In genomic region chr10:83906751-83907150, GRCm38 (mm10) we compare ENCODE assay signal across 9 mouse cellular contexts.
DNase-seq lines count a peak whose midpoint lies in the region; ATAC-seq and TF ChIP-seq lines count a peak whose summit lies in the region.
"Had no signal": no experiment of that assay in that cellular context is flagged by ENCODE, and none has a peak within 500 bp of the region (broad histone marks: within the 10 kb centered on the region; RNA-seq: fewer than 3 reads in every experiment).

No protein-coding gene starts in this region.

- no peak; the same call in 1 of the 2 replicates for ATAC-seq in forebrain, embryonic 12.5 days (ENCODE audit: low FRiP score)
- ATAC-seq in liver, postnatal 0 days, result no peak

- H3K27me3 ChIP-seq in forebrain, embryonic 10.5 days (ENCODE audit: poor library complexity, severe bottlenecking), result no peaks in the 10 kb centered on the region
- no peaks in the 10 kb centered on the region for H3K27me3 ChIP-seq in forebrain, embryonic 12.5 days
- no peaks in the 10 kb centered on the region for H3K27me3 ChIP-seq in liver, postnatal 0 days (ENCODE audit: insufficient read depth, low read length)
- H3K27me3 ChIP-seq: midbrain, embryonic 12.5 days had no signal

- H3K4me3 ChIP-seq in forebrain, embryonic 10.5 days, result no peak overlapping the region
- H3K4me3 ChIP-seq in forebrain, embryonic 12.5 days (replicated peaks), result no peak overlapping the region
- no peak overlapping the region for H3K4me3 ChIP-seq in liver, postnatal 0 days (ENCODE audit: low read depth, low read length)
- H3K4me3 ChIP-seq: midbrain, embryonic 12.5 days had no signal

- no peaks in the 10 kb centered on the region for H3K36me3 ChIP-seq in forebrain, embryonic 10.5 days (replicated peaks)
- H3K36me3 ChIP-seq in forebrain, embryonic 12.5 days (replicated peaks), result no peaks in the 10 kb centered on the region
- no peaks in the 10 kb centered on the region for H3K36me3 ChIP-seq in liver, postnatal 0 days (replicated peaks; ENCODE audit: insufficient read depth, low read length)
- H3K36me3 ChIP-seq: midbrain, embryonic 12.5 days had no signal

- DNase-seq in forebrain, embryonic 10.5 days (ENCODE audit: extremely low spot score, low spot score), result no peak
- DNase-seq in retina, postnatal 1 day, result peak; percentile 57
- no peak for DNase-seq in retina, embryonic 14.5 days (ENCODE audit: low spot score)
- peak; percentile 37 for DNase-seq in layer of hippocampus, adult 9-10 months (ENCODE audit: low spot score)
- DNase-seq in spleen, postnatal 36 days (ENCODE audit: low spot score in 2 of 2), result no peak
- DNase-seq in adrenal gland, postnatal 4 days (ENCODE audit: low spot score in 2 of 2), result no peak
- no peak for DNase-seq in liver, postnatal 0 days

- TF ChIP-seq EP300 in liver, postnatal 0 days (IDR thresholded peaks at IDR 0.05; ENCODE audit: low read depth), result no peak

- no peak for TF ChIP-seq CTCF in liver, postnatal 0 days (IDR thresholded peaks at IDR 0.05; ENCODE audit: low read depth)

- 0 out of 2 replicates have a peak overlapping the region, but pooled peaks have one; percentile 30 for H3K27ac ChIP-seq in forebrain, embryonic 10.5 days
- H3K27ac ChIP-seq in forebrain, embryonic 12.5 days, result no peak overlapping the region
- H3K27ac ChIP-seq in liver, postnatal 0 days (ENCODE audit: low read depth), result no peak overlapping the region
- H3K27ac ChIP-seq: midbrain, embryonic 12.5 days had no signal

- no peak overlapping the region for H3K9ac ChIP-seq in forebrain, embryonic 12.5 days
- H3K9ac ChIP-seq in liver, postnatal 0 days (replicated peaks), result no peak overlapping the region
- H3K9ac ChIP-seq: midbrain, embryonic 12.5 days had no signal

- 54% methylated on average over 8 of the region's 8 CpGs for WGBS in forebrain, embryonic 10.5 days
- 39% methylated on average over 8 of the region's 8 CpGs for WGBS in forebrain, embryonic 12.5 days
- 71% methylated on average over 8 of the region's 8 CpGs for WGBS in liver, postnatal 0 days (ENCODE audit: insufficient replicate concordance)

- no peak overlapping the region for H3K4me2 ChIP-seq in forebrain, embryonic 12.5 days
- no peak overlapping the region for H3K4me2 ChIP-seq in liver, postnatal 0 days (ENCODE audit: low read depth, low read length)
- H3K4me2 ChIP-seq: midbrain, embryonic 12.5 days had no signal

- peaks cover 7% of the 10 kb centered on the region for H3K4me1 ChIP-seq in forebrain, embryonic 10.5 days
- H3K4me1 ChIP-seq in forebrain, embryonic 12.5 days, result 0 out of 2 replicates have a peak, but pooled peaks cover 4% of the 10 kb centered on the region
- no peaks in the 10 kb centered on the region for H3K4me1 ChIP-seq in liver, postnatal 0 days (ENCODE audit: insufficient read depth)

- no peaks in the 10 kb centered on the region for H3K9me3 ChIP-seq in forebrain, embryonic 10.5 days
- H3K9me3 ChIP-seq in forebrain, embryonic 12.5 days, result no peaks in the 10 kb centered on the region
- H3K9me3 ChIP-seq in liver, postnatal 0 days (ENCODE audit: low read length), result no peaks in the 10 kb centered on the region
- H3K9me3 ChIP-seq: midbrain, embryonic 12.5 days had no signal

Comparison
In these comparisons a context has a peak if more than half of its experiments do, and no peak if none do; other contexts are left out.
1. DNase-seq: peak in retina, postnatal 1 day (single experiment) and layer of hippocampus, adult 9-10 months (single experiment); none in forebrain, embryonic 10.5 days (single experiment), retina, embryonic 14.5 days (single experiment), spleen, postnatal 36 days (0 of 2), adrenal gland, postnatal 4 days (0 of 2) and liver, postnatal 0 days (single experiment).